Mouse (Mus musculus): ENCODE results near the gene Dync2li1.

Gene Dync2li1

GRCm38 (mm10) chr17:84646477-84646876 is 20.2 kb downstream of the Dync2li1 start:
- in situ Hi-C loops (cut with MboI) = no loop called here

GRCm38 (mm10) chr17:84647630-84648029 is 21.3 kb downstream of the Dync2li1 start:
- in situ Hi-C loops (cut with MboI) = no loop called here

GRCm38 (mm10) chr17:84650302-84651017 is 24.2 kb downstream of the Dync2li1 start:
- in situ Hi-C loops (cut with MboI) = no loop called here

GRCm38 (mm10) chr17:84653544-84653943 is 27.2 kb downstream of the Dync2li1 start:
- in situ Hi-C loops (cut with MboI) = no loop called here

GRCm38 (mm10) chr17:84656205-84656604 is 29.9 kb downstream of the Dync2li1 start:
- in situ Hi-C loops (cut with MboI) = no loop called here

- in situ Hi-C loops (cut with MboI) = no loop called here
Measured at GRCm38 (mm10) chr17:84656653-84657421, 30.5 kb downstream of the Dync2li1 start.

- in situ Hi-C loops (cut with MboI) = no loop called here
Measured at GRCm38 (mm10) chr17:84657422-84657732, 31.1 kb downstream of the Dync2li1 start.

- in situ Hi-C loops (cut with MboI) = no loop called here
Measured at GRCm38 (mm10) chr17:84657782-84658181, 31.5 kb downstream of the Dync2li1 start.

- in situ Hi-C loops (cut with MboI) = no loop called here
Measured at GRCm38 (mm10) chr17:84658195-84658594, 31.9 kb downstream of the Dync2li1 start.

GRCm38 (mm10) chr17:84658951-84659350 is 32.7 kb downstream of the Dync2li1 start:
- in situ Hi-C loops (cut with MboI) = no loop called here

- in situ Hi-C loops (cut with MboI) = no loop called here
Measured at GRCm38 (mm10) chr17:84665053-84665452, 38.8 kb downstream of the Dync2li1 start.

- in situ Hi-C loops (cut with MboI) = no loop called here
Measured at GRCm38 (mm10) chr17:84665691-84666090, 39.4 kb downstream of the Dync2li1 start.

- in situ Hi-C loops (cut with MboI) = no loop called here
Measured at GRCm38 (mm10) chr17:84667848-84668247, 41.6 kb downstream of the Dync2li1 start.

- in situ Hi-C loops (cut with MboI) = no loop called here
Measured at GRCm38 (mm10) chr17:84672376-84673369, 46.4 kb downstream of the Dync2li1 start.

- in situ Hi-C loops (cut with MboI) = no loop called here
Measured at GRCm38 (mm10) chr17:84674048-84674447, 47.8 kb downstream of the Dync2li1 start.

GRCm38 (mm10) chr17:84675204-84675603 is 48.9 kb downstream of the Dync2li1 start:
- in situ Hi-C loops (cut with MboI) = no loop called here

- in situ Hi-C loops (cut with MboI) = no loop called here
Measured at GRCm38 (mm10) chr17:84675951-84676366, 49.7 kb downstream of the Dync2li1 start, which contains the start of gene Abcg8. Gene Abcg8 (plus strand): TSS chr17:84676302.

- in situ Hi-C loops (cut with MboI) = no loop called here
Measured at GRCm38 (mm10) chr17:84677595-84677994, 51.3 kb downstream of the Dync2li1 start.

GRCm38 (mm10) chr17:84681670-84682069 is 55.4 kb downstream of the Dync2li1 start:
- in situ Hi-C loops (cut with MboI) = no loop called here

GRCm38 (mm10) chr17:84682734-84683717 is 56.7 kb downstream of the Dync2li1 start, which contains the start of gene Abcg5:
Gene Abcg5 (minus strand): TSS chr17:84683011.
- in situ Hi-C loops (cut with MboI) = no loop called here

- in situ Hi-C loops (cut with MboI) = no loop called here
Measured at GRCm38 (mm10) chr17:84684284-84684683, 58.0 kb downstream of the Dync2li1 start.

All from mature B cell (primary cell).